Mouse (Mus musculus): ENCODE results near the gene Tnfsfm13. TPM values are rescaled to one million over a fixed set of nuclear protein-coding genes. Genes with fewer than 3 reads are reported as not detected.

The Tnfsfm13 gene
- polyA plus RNA-seq, 1 experiment = 11.0 TPM

DNA sequence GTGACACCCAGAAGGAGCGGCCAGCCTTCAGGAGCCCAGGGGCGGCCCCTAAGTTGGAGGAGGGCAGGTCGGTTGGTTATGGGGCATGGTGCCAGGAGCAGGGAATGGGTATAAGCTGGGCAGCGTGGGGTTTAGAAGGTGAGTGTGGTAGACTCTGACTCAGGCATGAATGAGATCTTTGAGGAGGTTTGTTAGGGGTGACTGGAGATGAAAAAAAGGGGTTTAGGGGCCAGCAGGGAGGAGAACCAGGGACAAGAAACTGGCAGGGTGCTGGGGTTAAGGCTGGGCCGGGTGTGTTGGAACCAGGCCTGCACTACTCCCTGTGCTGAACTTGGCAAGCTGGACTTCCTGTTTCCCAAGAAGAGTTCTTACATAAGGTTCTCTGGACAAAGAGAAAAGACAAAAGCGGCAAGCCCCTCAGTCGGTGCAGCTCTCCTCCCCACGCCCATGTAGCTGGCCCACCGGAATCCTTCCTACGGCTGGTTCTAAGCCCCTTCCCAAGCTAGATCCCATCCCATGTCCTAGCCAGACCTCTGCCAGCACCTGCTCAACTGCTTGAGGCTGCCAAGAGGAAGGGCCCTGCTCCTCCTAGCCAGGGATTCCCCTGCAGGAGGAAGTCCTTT lies 10.3 kb downstream of the Tnfsfm13 start, which contains the start of gene Tnfsf13:
Tnfsf13 (minus strand) TSS at position 259 of the 623 bp plus-strand sequence.
- 23% methylated on average over 10 of the region's 10 CpGs for WGBS
- peak within 1 kb of the TSS; percentile 48; the same call in 1 of the 2 replicates for H3K4me3 ChIP-seq (ENCODE audit: insufficient read depth, low read depth, low read length)

DNA sequence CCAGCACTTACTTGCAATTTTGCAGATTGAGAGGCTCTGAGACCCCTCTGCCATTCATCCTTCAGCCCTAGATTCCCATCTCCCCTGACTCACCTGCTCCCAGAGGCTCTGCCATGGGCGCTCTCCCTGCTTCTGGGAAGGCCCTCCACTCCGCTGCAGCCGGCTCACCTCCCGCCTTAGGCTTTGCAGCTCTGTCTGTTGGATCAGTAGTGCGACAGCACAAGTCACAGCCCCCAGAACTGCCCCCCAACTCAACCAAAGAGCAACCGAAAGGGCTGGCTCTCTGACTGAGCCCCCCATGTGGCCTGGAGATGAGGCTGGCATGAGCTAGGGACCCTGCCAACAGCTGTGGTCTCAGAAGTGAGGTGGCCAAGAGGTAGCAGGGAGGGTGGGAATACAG lies 11.0 kb downstream of the Tnfsfm13 start:
- no peak for DNase-seq
- H3K27ac ChIP-seq (ENCODE audit: insufficient read depth, low read depth, low read length) = peak overlapping the region; percentile 100
- WGBS = 89% methylated on average over 6 of the region's 6 CpGs

More for the DNA sequence above, 10.3 kb downstream of the Tnfsfm13 start, which contains the start of gene Tnfsf13:
- peaks cover 37% of the 10 kb centered on the region for H3K4me1 ChIP-seq (ENCODE audit: control insufficient read depth, insufficient read depth, low read length)
- peak; percentile 96 for DNase-seq
- H3K27ac ChIP-seq (ENCODE audit: insufficient read depth, low read depth, low read length) = peak within 1 kb of the TSS; percentile 100
- H3K36me3 ChIP-seq (ENCODE audit: control insufficient read depth, insufficient read depth, low read length) = no peaks in the 10 kb centered on the region
- TF ChIP-seq POLR2A (IDR thresholded peaks at IDR 0.05; ENCODE audit: low read depth, low read length) = peak; percentile 79
- TF ChIP-seq CTCF (conservative IDR thresholded peaks at IDR 0.05; ENCODE audit: insufficient read depth, insufficient read length, low read depth, low read length) = no peak
- no peaks in the 10 kb centered on the region for H3K27me3 ChIP-seq (replicated peaks; ENCODE audit: control insufficient read depth, insufficient read depth, low read length)

DNA sequence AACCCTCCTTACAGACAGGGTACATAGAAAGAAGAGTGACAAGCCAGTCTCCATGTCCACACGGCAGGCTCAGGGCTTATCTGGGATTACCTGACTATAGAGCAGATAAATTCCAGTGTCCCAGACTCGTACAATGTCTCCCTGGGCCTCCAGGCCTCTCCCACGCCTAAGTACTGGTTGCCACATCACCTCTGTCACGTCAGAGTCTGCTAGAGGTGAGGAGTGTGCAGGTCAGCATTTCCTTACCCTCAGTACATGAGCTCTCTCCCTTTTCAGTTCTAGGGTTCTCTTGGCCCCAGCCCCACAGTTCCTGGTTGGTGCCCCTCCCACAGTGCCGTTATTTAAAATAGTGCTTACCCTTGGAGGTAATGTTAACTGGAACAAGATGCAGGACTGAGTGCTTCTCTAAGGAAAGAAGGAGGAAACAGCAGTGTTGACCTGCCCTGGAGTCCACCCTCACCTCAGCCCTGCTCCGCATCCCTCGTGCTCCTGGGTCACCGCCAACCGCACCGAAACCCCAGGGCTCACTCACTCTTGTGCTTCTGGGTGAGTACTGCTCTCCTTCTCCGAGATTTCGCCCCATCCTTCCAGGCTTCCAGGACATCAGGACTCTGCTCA lies 11.7 kb downstream of the Tnfsfm13 start:
- Histone ChIP-seq H3K4me1 (ENCODE audit: control insufficient read depth, insufficient read depth, low read length) (peaks cover 34% of the 10 kb centered on the region), H3K27me3 (replicated peaks; ENCODE audit: control insufficient read depth, insufficient read depth, low read length) (no peaks in the 10 kb centered on the region), H3K27ac (ENCODE audit: insufficient read depth, low read depth, low read length) (no peak overlapping the region), H3K36me3 (ENCODE audit: control insufficient read depth, insufficient read depth, low read length) (no peaks in the 10 kb centered on the region), H3K4me3 (ENCODE audit: insufficient read depth, low read depth, low read length) (no peak overlapping the region)
- DNase-seq = no peak
- WGBS = 80% methylated on average over 12 of the region's 12 CpGs
- no peak for TF ChIP-seq POLR2A (IDR thresholded peaks at IDR 0.05; ENCODE audit: low read depth, low read length)

More for the DNA sequence above, 11.0 kb downstream of the Tnfsfm13 start:
- TF ChIP-seq POLR2A (IDR thresholded peaks at IDR 0.05; ENCODE audit: low read depth, low read length) = no peak
- TF ChIP-seq CTCF (conservative IDR thresholded peaks at IDR 0.05; ENCODE audit: insufficient read depth, insufficient read length, low read depth, low read length) = no peak
- Histone ChIP-seq H3K4me3 (ENCODE audit: insufficient read depth, low read depth, low read length) (no peak overlapping the region), H3K27me3 (replicated peaks; ENCODE audit: control insufficient read depth, insufficient read depth, low read length) (no peaks in the 10 kb centered on the region), H3K4me1 (ENCODE audit: control insufficient read depth, insufficient read depth, low read length) (peaks cover 37% of the 10 kb centered on the region), H3K36me3 (ENCODE audit: control insufficient read depth, insufficient read depth, low read length) (no peaks in the 10 kb centered on the region)

DNA sequence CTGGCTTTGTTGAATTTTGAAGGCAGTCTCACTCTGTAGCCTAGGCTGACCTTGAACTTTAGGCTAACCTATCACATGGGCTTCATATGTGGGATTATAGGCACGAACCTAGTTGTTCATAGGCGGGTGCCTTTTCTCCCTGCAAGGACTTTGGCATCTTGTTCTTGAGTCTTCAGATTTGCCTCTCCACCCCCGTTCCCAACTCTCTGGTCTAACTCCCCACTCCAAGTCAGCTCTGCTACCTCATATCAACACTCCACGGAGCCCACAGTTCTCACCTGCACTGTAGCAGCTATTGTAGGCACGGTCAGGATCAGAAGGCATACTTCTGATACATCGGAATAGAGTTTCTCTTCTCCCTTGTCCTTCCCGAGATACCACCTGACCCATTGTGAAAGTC lies 12.3 kb downstream of the Tnfsfm13 start:
- DNase-seq = no peak
- TF ChIP-seq POLR2A (IDR thresholded peaks at IDR 0.05; ENCODE audit: low read depth, low read length) (no peak), CTCF (conservative IDR thresholded peaks at IDR 0.05; ENCODE audit: insufficient read depth, insufficient read length, low read depth, low read length) (no peak)
- Histone ChIP-seq H3K36me3 (ENCODE audit: control insufficient read depth, insufficient read depth, low read length) (no peaks in the 10 kb centered on the region), H3K4me1 (ENCODE audit: control insufficient read depth, insufficient read depth, low read length) (peaks cover 34% of the 10 kb centered on the region), H3K4me3 (ENCODE audit: insufficient read depth, low read depth, low read length) (no peak overlapping the region), H3K27me3 (replicated peaks; ENCODE audit: control insufficient read depth, insufficient read depth, low read length) (no peaks in the 10 kb centered on the region), H3K27ac (ENCODE audit: insufficient read depth, low read depth, low read length) (no peak overlapping the region)
- WGBS = 78% methylated on average over 7 of the region's 7 CpGs

DNA sequence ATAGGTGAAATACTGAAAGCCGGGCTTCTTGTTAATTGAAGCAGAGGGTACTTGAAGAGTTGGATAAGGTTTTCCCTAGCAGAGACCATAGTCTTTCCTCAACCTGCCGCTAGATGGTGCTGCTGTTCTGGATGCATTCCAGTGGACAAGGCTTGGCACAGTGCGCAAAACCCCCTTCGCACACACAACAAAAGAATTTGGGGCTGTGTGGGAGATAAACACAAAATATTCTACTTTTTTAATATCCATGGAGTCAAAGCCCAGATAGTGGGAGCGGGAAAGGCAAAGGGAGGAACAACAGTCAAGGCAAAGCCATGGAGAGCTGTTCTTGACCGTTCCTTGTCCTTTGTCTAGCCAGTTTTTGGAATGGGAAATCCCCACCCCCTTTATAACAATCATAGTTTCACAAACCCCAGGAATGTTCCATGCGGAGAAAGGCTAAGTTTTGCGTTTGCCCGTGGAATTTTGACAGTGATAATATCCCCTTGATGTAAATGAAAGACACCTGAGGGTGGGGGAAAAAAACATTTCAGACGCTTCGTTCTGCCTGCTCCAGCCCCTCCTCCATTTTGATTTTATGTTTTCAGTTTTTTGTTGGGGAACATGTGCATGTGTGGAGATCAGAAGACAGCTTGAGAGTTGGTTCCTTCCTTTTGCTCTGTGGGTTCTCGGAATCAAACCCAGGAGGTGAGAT lies 12.9 kb downstream of the Tnfsfm13 start:
- peak; percentile 95 for TF ChIP-seq CTCF (conservative IDR thresholded peaks at IDR 0.05; ENCODE audit: insufficient read depth, insufficient read length, low read depth, low read length)
- TF ChIP-seq POLR2A (IDR thresholded peaks at IDR 0.05; ENCODE audit: low read depth, low read length) = no peak
- Histone ChIP-seq H3K27me3 (replicated peaks; ENCODE audit: control insufficient read depth, insufficient read depth, low read length) (no peaks in the 10 kb centered on the region), H3K36me3 (ENCODE audit: control insufficient read depth, insufficient read depth, low read length) (peaks cover 2% of the 10 kb centered on the region; the same call in 1 of the 2 replicates), H3K4me3 (ENCODE audit: insufficient read depth, low read depth, low read length) (no peak overlapping the region), H3K4me1 (ENCODE audit: control insufficient read depth, insufficient read depth, low read length) (peaks cover 34% of the 10 kb centered on the region), H3K27ac (ENCODE audit: insufficient read depth, low read depth, low read length) (peak overlapping the region; percentile 26; the same call in 1 of the 2 replicates)
- 22% methylated on average over 12 of the region's 12 CpGs for WGBS
- peak; percentile 92 for DNase-seq

DNA sequence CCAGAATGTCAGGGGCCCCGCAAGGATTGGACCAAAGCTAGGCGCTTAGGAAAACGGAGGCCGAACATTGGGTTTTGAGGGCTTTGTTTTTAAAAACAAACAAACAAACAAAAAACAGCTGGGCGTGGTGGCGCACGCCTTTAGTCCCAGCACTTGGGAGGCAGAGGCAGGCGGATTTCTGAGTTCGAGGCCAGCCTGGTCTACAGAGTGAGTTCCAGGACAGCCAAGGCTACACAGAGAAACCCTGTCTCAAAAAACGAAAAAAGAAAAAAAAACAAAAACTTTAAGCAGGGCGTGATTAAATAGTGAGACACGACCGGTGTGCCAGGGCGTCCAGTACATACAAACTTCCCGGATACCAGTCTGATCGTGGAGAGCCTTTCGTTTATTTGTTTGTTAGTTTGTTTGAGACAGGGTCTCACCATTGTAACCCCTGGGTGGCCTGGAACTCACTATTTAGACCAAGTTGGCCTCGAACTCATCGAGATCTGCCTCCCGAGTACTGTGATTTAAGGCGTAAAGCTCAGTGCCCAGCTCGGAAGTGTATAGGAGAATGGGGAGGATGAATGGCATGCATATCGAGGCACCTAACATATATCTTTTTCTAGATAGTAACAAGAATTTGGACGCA lies 13.6 kb downstream of the Tnfsfm13 start:
- no peaks in the 10 kb centered on the region for H3K27me3 ChIP-seq (replicated peaks; ENCODE audit: control insufficient read depth, insufficient read depth, low read length)
- H3K4me3 ChIP-seq (ENCODE audit: insufficient read depth, low read depth, low read length) = peak overlapping the region; percentile 76
- H3K27ac ChIP-seq (ENCODE audit: insufficient read depth, low read depth, low read length) = peak overlapping the region; percentile 93
- no peak for TF ChIP-seq CTCF (conservative IDR thresholded peaks at IDR 0.05; ENCODE audit: insufficient read depth, insufficient read length, low read depth, low read length)
- TF ChIP-seq POLR2A (IDR thresholded peaks at IDR 0.05; ENCODE audit: low read depth, low read length) = no peak
- H3K4me1 ChIP-seq (ENCODE audit: control insufficient read depth, insufficient read depth, low read length) = peaks cover 34% of the 10 kb centered on the region
- peaks cover 2% of the 10 kb centered on the region; the same call in 1 of the 2 replicates for H3K36me3 ChIP-seq (ENCODE audit: control insufficient read depth, insufficient read depth, low read length)
- 15% methylated on average over 24 of the region's 24 CpGs for WGBS
- no peak for DNase-seq

Measured in kidney, adult 2 months (tissue).